Mouse (Mus musculus) erythroblast, embryonic 14.5 days (primary cell): ENCODE data around the gene Pcbp1. TPM values are rescaled to one million over a fixed set of nuclear protein-coding genes. Genes with fewer than 3 reads are reported as not detected.
A peak's percentile ranks its signal among the peaks of the same experiment; 100 is the strongest.

ENCODE experiments used
- H3K27me3 ChIP-seq: 2 replicates; pipeline ENCODE4 v1.6.1; 2012; ENCODE audit warnings: inconsistent platforms; ENCODE audit not compliant: control insufficient read depth
- H3K36me3 ChIP-seq: 2 replicates; pipeline ENCODE4 v1.6.1; 2012; ENCODE audit warnings: mild to moderate bottlenecking, inconsistent platforms; ENCODE audit not compliant: control insufficient read depth
- H3K4me1 ChIP-seq: 2 replicates; pipeline ENCODE4 v1.6.1; 2012; ENCODE audit warnings: inconsistent platforms; ENCODE audit not compliant: control insufficient read depth
- H3K4me3 ChIP-seq: replicated peaks from 2 replicates; pipeline ENCODE3; 2012; ENCODE audit warnings: moderate library complexity, mild to moderate bottlenecking, inconsistent platforms
- H3K9me3 ChIP-seq: 2 replicates; pipeline ENCODE4 v1.6.1; 2012; ENCODE audit warnings: low read length, inconsistent platforms, mixed read lengths; ENCODE audit not compliant: control insufficient read depth
- GATA1 ChIP-seq: IDR thresholded peaks from 2 replicates; pipeline ENCODE4 v1.6.1; 2012; ENCODE audit warnings: low read length, inconsistent platforms, mixed read lengths
- TAL1 ChIP-seq: IDR thresholded peaks from 3 replicates; pipeline ENCODE4 v1.6.1; 2012; ENCODE audit warnings: low read length, inconsistent platforms, mixed read lengths
- polyA plus RNA-seq: library from polyadenylated mRNA; stranded (reverse); fragments of >175 nt; gene quantifications from 2 replicates; pipeline ENCODE4 v1.2.3, GENCODE M21; 2012

The Pcbp1 gene
- polyA plus RNA-seq, 1 experiment, result 148 TPM

- Histone ChIP-seq H3K4me1 (peaks cover 24% of the 10 kb centered on the region), H3K36me3 (no peaks in the 10 kb centered on the region), H3K4me3 (no peak overlapping the region), H3K9me3 (no peaks in the 10 kb centered on the region), H3K27me3 (no peaks in the 10 kb centered on the region)
- TF ChIP-seq TAL1, result no peak
- TF ChIP-seq GATA1, result no peak
Observed at GRCm38 (mm10) chr6:86510979-86511378, 15.1 kb downstream of the Pcbp1 start.

- Histone ChIP-seq H3K4me1 (peaks cover 23% of the 10 kb centered on the region), H3K36me3 (no peaks in the 10 kb centered on the region), H3K4me3 (no peak overlapping the region), H3K9me3 (no peaks in the 10 kb centered on the region), H3K27me3 (no peaks in the 10 kb centered on the region)
- no peak for TF ChIP-seq GATA1
- peak; percentile 53; the same call in 2 of the 3 replicates for TF ChIP-seq TAL1
Observed at GRCm38 (mm10) chr6:86509866-86510200, 16.3 kb downstream of the Pcbp1 start.

DNA sequence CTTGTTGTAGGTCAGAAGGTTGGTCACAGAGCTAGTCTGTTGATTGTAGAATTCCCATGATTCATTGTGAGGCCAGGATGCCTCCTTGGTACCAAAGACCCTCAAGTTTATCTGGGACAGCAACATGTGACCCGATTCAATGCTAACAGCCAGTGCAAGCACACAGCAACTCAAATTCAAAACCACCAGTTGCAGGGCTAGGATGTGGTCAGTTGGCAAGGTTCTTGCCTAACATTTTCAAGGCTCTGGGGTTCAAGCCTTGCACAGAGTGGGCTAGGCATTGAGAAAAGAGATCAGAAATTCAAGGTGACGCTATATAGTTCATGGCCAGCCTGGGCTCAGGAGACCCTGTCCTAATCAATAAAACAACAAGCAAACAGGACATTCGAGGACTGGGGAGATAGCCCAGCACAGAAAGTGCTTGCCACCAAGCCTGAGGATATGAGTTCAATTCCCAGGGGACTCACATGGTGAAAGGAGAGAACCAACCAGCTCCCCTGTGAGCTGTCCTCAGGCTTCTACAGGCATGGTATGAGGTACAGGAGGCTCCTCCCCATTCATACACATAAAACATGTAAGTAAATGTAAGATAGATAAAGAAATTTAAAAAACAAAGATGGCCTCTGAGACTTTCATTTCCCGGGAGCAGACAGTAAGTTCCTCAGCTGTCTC is 16.8 kb downstream of the Pcbp1 start:
- Histone ChIP-seq H3K27me3 (no peaks in the 10 kb centered on the region), H3K9me3 (no peaks in the 10 kb centered on the region), H3K4me3 (no peak overlapping the region), H3K36me3 (no peaks in the 10 kb centered on the region), H3K4me1 (peaks cover 23% of the 10 kb centered on the region)
- no peak for TF ChIP-seq GATA1
- TF ChIP-seq TAL1, result no peak

GRCm38 (mm10) chr6:86508736-86509135 is 17.4 kb downstream of the Pcbp1 start:
- Histone ChIP-seq H3K36me3 (no peaks in the 10 kb centered on the region), H3K9me3 (no peaks in the 10 kb centered on the region), H3K4me1 (peaks cover 23% of the 10 kb centered on the region), H3K4me3 (no peak overlapping the region), H3K27me3 (no peaks in the 10 kb centered on the region)
- TF ChIP-seq GATA1 (no peak), TAL1 (no peak)

GRCm38 (mm10) chr6:86507116-86507515 is 19.0 kb downstream of the Pcbp1 start:
- no peaks in the 10 kb centered on the region for H3K27me3 ChIP-seq
- no peak for TF ChIP-seq TAL1
- no peak for TF ChIP-seq GATA1
- H3K36me3 ChIP-seq, result no peaks in the 10 kb centered on the region
- no peak overlapping the region for H3K4me3 ChIP-seq
- peaks cover 23% of the 10 kb centered on the region for H3K4me1 ChIP-seq
- no peaks in the 10 kb centered on the region for H3K9me3 ChIP-seq

DNA sequence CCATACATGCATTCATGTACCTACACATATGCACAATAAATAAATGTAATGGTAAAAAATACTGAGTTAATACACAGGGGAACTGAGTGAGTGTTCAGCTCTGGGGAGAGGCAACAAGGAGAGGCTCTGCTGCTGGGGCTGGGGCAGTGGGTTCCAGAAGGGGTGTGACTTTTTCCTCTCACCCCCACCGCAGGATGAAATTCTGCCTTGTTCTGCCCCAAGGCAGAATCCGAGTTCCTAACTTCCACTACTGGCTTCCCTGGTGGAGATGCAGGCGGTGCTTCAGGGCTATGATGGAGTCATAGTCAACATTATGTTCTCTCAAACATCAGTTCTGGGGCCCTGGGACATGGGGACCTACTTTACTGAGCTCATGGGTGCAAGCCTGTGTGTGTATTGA is 19.8 kb downstream of the Pcbp1 start:
- TF ChIP-seq TAL1 (no peak), GATA1 (no peak)
- H3K36me3 ChIP-seq, result no peaks in the 10 kb centered on the region
- no peaks in the 10 kb centered on the region for H3K9me3 ChIP-seq
- H3K4me3 ChIP-seq, result no peak overlapping the region
- no peaks in the 10 kb centered on the region for H3K27me3 ChIP-seq
- H3K4me1 ChIP-seq, result peaks cover 20% of the 10 kb centered on the region

- H3K27me3 ChIP-seq, result no peaks in the 10 kb centered on the region
- no peak overlapping the region for H3K4me3 ChIP-seq
- H3K36me3 ChIP-seq, result no peaks in the 10 kb centered on the region
- no peaks in the 10 kb centered on the region for H3K9me3 ChIP-seq
- TF ChIP-seq GATA1 (no peak), TAL1 (no peak)
- peaks cover 20% of the 10 kb centered on the region for H3K4me1 ChIP-seq
Observed at GRCm38 (mm10) chr6:86505671-86506070, 20.4 kb downstream of the Pcbp1 start.

DNA sequence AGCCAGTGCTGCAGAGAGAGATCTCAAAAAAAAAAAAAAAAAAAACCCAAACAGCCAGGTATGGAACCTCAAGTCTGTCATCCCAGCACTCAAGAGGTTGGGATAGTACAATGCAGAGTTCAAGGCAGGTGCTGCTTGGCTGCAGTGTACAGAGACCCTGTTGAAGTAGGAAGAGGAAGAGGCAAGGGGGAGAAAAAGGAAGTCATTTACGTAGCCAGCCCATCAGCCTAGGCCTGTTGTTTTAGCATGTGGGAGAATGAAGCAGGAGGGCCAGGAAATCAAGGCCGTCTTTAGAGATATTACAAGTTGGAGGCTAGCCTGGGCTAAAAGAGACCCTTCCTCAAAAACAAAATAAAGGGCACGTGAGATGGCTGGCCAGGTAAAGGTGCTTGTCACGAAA is 22.6 kb downstream of the Pcbp1 start:
- peaks cover 5% of the 10 kb centered on the region for H3K4me1 ChIP-seq

GRCm38 (mm10) chr6:86499571-86500109 is 26.5 kb downstream of the Pcbp1 start:
- H3K4me1 ChIP-seq, result peaks cover 6% of the 10 kb centered on the region
- H3K36me3 ChIP-seq, result peaks cover 2% of the 10 kb centered on the region
- H3K27me3 ChIP-seq, result no peaks in the 10 kb centered on the region; the same call in 1 of the 2 replicates
- peaks cover 6% of the 10 kb centered on the region for H3K9me3 ChIP-seq
- no peak for TF ChIP-seq TAL1
- TF ChIP-seq GATA1, result no peak
- H3K4me3 ChIP-seq, result no peak overlapping the region

More for the DNA sequence above, 22.6 kb downstream of the Pcbp1 start:
- H3K27me3 ChIP-seq, result no peaks in the 10 kb centered on the region
- H3K4me3 ChIP-seq, result no peak overlapping the region
- H3K9me3 ChIP-seq, result no peaks in the 10 kb centered on the region
- no peaks in the 10 kb centered on the region for H3K36me3 ChIP-seq
- TF ChIP-seq GATA1 (no peak), TAL1 (no peak)
